In genomic region chr9:104104986-104105385, GRCm38 (mm10) we compare ENCODE assay signal across 20 mouse cellular contexts. TPM values are rescaled to one million over a fixed set of nuclear protein-coding genes. Genes with fewer than 3 reads are reported as not detected.
DNase-seq lines count a peak whose midpoint lies in the region; ATAC-seq lines count a peak whose summit lies in the region.
"Had no signal": no experiment of that assay in that cellular context is flagged by ENCODE, and none has a peak within 500 bp of the region (broad histone marks: within the 10 kb centered on the region; RNA-seq: fewer than 3 reads in every experiment).

No protein-coding gene starts in this region.

- no peak for ATAC-seq in megakaryocyte progenitor cell, adult 5-6 weeks (replicated peaks; ENCODE audit: poor library complexity)
- ATAC-seq: activated CD4-positive, CD25-positive, alpha-beta regulatory T cell, adult 4 months; CD4-positive, CD25-positive, alpha-beta regulatory T cell, adult 4 months; Patski had no signal

- DNase-seq in ES-CJ7 (ENCODE audit: low read depth, low spot score) (peak; percentile 58), R1 (ENCODE audit: low read depth, low spot score) (peak; percentile 17)
- no peak for DNase-seq in layer of hippocampus, adult 18-20 months (ENCODE audit: low spot score in 2 of 2)
- DNase-seq: adrenal gland, adult 2 months; adrenal gland, adult 8-10 months; adrenal gland, postnatal 10 days; adrenal gland, postnatal 14 days; adrenal gland, postnatal 25 days; adrenal gland, postnatal 36 days; B cell, adult 2 months; cerebellum, adult 11 months; cerebellum, adult 11-12 months; cerebellum, adult 18-20 months; cerebellum, adult 2 months; cerebellum, adult 8-10 months had no signal

RNA-seq across cellular contexts. Expression of gene Ackr4, which starts 21.7 kb away (rescaled TPM):
- total RNA-seq in layer of hippocampus, adult 18-20 months (2021): under 1 TPM; 0.17 to 0.20 TPM
- total RNA-seq in megakaryocyte progenitor cell, adult 5-6 weeks (2015): not detected in 2 replicates
- total RNA-seq in megakaryocyte progenitor cell, adult 5-6 weeks (2017): not detected in 2 replicates
- total RNA-seq: adrenal gland, adult 18-20 months had no signal

RNA-seq across cellular contexts. Expression of gene Acad11, which starts 41.8 kb away (rescaled TPM):
- 10 to 100 TPM; 21.3 to 23.7 TPM for total RNA-seq in layer of hippocampus, adult 18-20 months (2021)
- 15.0 and 16.0 TPM in 2 replicates for total RNA-seq in megakaryocyte progenitor cell, adult 5-6 weeks (2015)
- total RNA-seq in megakaryocyte progenitor cell, adult 5-6 weeks (2017): 17.3 and 18.1 TPM in 2 replicates

RNA-seq across cellular contexts. Expression of gene Uba5, which starts 42.1 kb away (rescaled TPM):
- 10 to 100 TPM; 39.8 to 40.0 TPM for total RNA-seq in layer of hippocampus, adult 18-20 months (2021)
- 56.0 and 62.4 TPM in 2 replicates for total RNA-seq in megakaryocyte progenitor cell, adult 5-6 weeks (2015)
- 46.8 and 54.0 TPM in 2 replicates for total RNA-seq in megakaryocyte progenitor cell, adult 5-6 weeks (2017)

Comparison
In these comparisons a context has a peak if more than half of its experiments do, and no peak if none do; other contexts are left out.
1. DNase-seq: peak in ES-CJ7 (single experiment) and R1 (single experiment); none in layer of hippocampus, adult 18-20 months (0 of 2).